17 mouse cellular contexts compared by ENCODE assay signal in genomic region chr9:71290730-71291129, GRCm38 (mm10).
"Had no signal": no experiment of that assay in that cellular context is flagged by ENCODE, and none has a peak within 500 bp of the region (broad histone marks: within the 10 kb centered on the region; RNA-seq: fewer than 3 reads in every experiment).

No protein-coding gene starts in this region.

- H3K27me3 ChIP-seq: lung, embryonic 15.5 days; midbrain, embryonic 13.5 days; midbrain, embryonic 15.5 days; neural tube, embryonic 12.5 days had no signal

- H3K27ac ChIP-seq: lung, embryonic 15.5 days; macrophage; midbrain, embryonic 13.5 days; midbrain, embryonic 15.5 days; neural tube, embryonic 12.5 days had no signal

- H3K9ac ChIP-seq: liver, postnatal 0 days; lung, embryonic 15.5 days; midbrain, embryonic 13.5 days; midbrain, embryonic 15.5 days; neural tube, embryonic 12.5 days had no signal

- H3K4me1 ChIP-seq: lung, embryonic 15.5 days; midbrain, embryonic 13.5 days; midbrain, embryonic 15.5 days; neural tube, embryonic 12.5 days had no signal

- H3K36me3 ChIP-seq: lung, embryonic 15.5 days; midbrain, embryonic 13.5 days; midbrain, embryonic 15.5 days; neural tube, embryonic 12.5 days had no signal

- DNase-seq: liver, postnatal 0 days; lung, adult 2 months; lung, postnatal 14 days; lung, postnatal 36 days; right cerebral cortex, postnatal 14 days; spleen, adult 18-20 months; thymus, adult 2 months; thymus, postnatal 25 days; thymus, postnatal 4 days had no signal

- H3K4me3 ChIP-seq: lung, embryonic 15.5 days; megakaryocyte, embryonic 14.5 days; midbrain, embryonic 13.5 days; midbrain, embryonic 15.5 days; neural tube, embryonic 12.5 days had no signal

- H3K9me3 ChIP-seq: lung, embryonic 15.5 days; megakaryocyte, embryonic 14.5 days; midbrain, embryonic 13.5 days; midbrain, embryonic 15.5 days; neural tube, embryonic 12.5 days had no signal

- ATAC-seq: liver, postnatal 0 days; lung, postnatal 0 days; midbrain, embryonic 13.5 days; midbrain, embryonic 15.5 days had no signal

- H3K4me2 ChIP-seq: lung, embryonic 15.5 days; midbrain, embryonic 11.5 days; midbrain, embryonic 13.5 days; midbrain, embryonic 15.5 days; neural tube, embryonic 12.5 days had no signal
